Mouse (Mus musculus) T-cell, adult 2 months (primary cell): Measurements from ENCODE around the gene Pigc.

Experiments
- DNase-seq: peaks from one replicate; pipeline ENCODE4 v3.0.0; 2022; ENCODE audit warnings: low spot score

Pigc gene

GRCm38 (mm10) chr1:161976255-161977182, 7.5 kb downstream of the Pigc start:
- DNase-seq: peak; percentile 79

- DNase-seq: no peak
These were observed 8.3 kb downstream of the Pigc start for GRCm38 (mm10) chr1:161977331-161977730.

- DNase-seq: no peak
These were observed 9.3 kb downstream of the Pigc start for GRCm38 (mm10) chr1:161978173-161978700.

- no peak for DNase-seq
These were observed 10.6 kb downstream of the Pigc start, which contains the start of gene 4930558K02Rik for GRCm38 (mm10) chr1:161979536-161979935. Gene 4930558K02Rik (minus strand): TSS chr1:161979636.

GRCm38 (mm10) chr1:161980046-161980445, 11.1 kb downstream of the Pigc start:
- DNase-seq: no peak

- DNase-seq: no peak
These were observed 11.8 kb downstream of the Pigc start for GRCm38 (mm10) chr1:161980626-161981298.

GRCm38 (mm10) chr1:161983451-161983850, 14.5 kb downstream of the Pigc start:
- no peak for DNase-seq

GRCm38 (mm10) chr1:161983979-161984566, 15.1 kb downstream of the Pigc start:
- no peak for DNase-seq

- DNase-seq: no peak
These were observed 21.9 kb downstream of the Pigc start for GRCm38 (mm10) chr1:161990684-161991578.

- no peak for DNase-seq
These were observed 22.9 kb downstream of the Pigc start for GRCm38 (mm10) chr1:161991846-161992245.

GRCm38 (mm10) chr1:161992389-161992788, 23.4 kb downstream of the Pigc start:
- no peak for DNase-seq

GRCm38 (mm10) chr1:161998781-161999180, 29.8 kb downstream of the Pigc start:
- no peak for DNase-seq

- DNase-seq: no peak
These were observed 30.4 kb downstream of the Pigc start for GRCm38 (mm10) chr1:161999338-161999737.

- DNase-seq: peak; percentile 58
These were observed 30.9 kb downstream of the Pigc start for GRCm38 (mm10) chr1:161999882-162000371.

- no peak for DNase-seq
These were observed 32.3 kb downstream of the Pigc start for GRCm38 (mm10) chr1:162001328-162001727.

- DNase-seq: no peak
These were observed 34.9 kb downstream of the Pigc start for GRCm38 (mm10) chr1:162003729-162004517.

- no peak for DNase-seq
These were observed 35.5 kb downstream of the Pigc start for GRCm38 (mm10) chr1:162004518-162004780.

GRCm38 (mm10) chr1:162004821-162005770, 36.1 kb downstream of the Pigc start:
- no peak for DNase-seq

- no peak for DNase-seq
These were observed 37.1 kb downstream of the Pigc start for GRCm38 (mm10) chr1:162006109-162006508.
